Mouse (Mus musculus) megakaryocyte, adult 5-6 weeks (primary cell): ENCODE measurements around the gene Scyl3. TPM values are rescaled to one million over a fixed set of nuclear protein-coding genes. Genes with fewer than 3 reads are reported as not detected.

Source experiments
- ATAC-seq: 2 replicates; pipeline ENCODE4 v1.8.0; 2016; ENCODE audit warnings: mild to moderate bottlenecking, inconsistent platforms; ENCODE audit not compliant: poor library complexity, severe bottlenecking
- total RNA-seq, 2 experiments: library from RNA; stranded (forward) in 1 of 2; stranded (reverse) in 1 of 2; fragments of 153-499, 151-499 nt in 1 of 2; fragments of 221-1000, 200-1000 nt in 1 of 2; gene quantifications; 2 replicates each; pipeline versions ENCODE4 v1.2.3 to v1.2.4; 2015 to 2017

The Scyl3 gene
- total RNA-seq, 2 experiments from 2014 or later: 18.9 to 40.9 TPM

- ATAC-seq: no peak
These were observed 24.5 kb downstream of the Scyl3 start for GRCm38 (mm10) chr1:163953396-163953795.

GRCm38 (mm10) chr1:163958036-163958435 lies 29.1 kb downstream of the Scyl3 start:
- ATAC-seq: no peak

- peak; percentile 82 for ATAC-seq
These were observed 35.2 kb downstream of the Scyl3 start for GRCm38 (mm10) chr1:163964008-163964689.

GRCm38 (mm10) chr1:163974471-163974870 lies 45.6 kb downstream of the Scyl3 start:
- ATAC-seq: no peak

- 0 out of 2 replicates have a peak, but pooled peaks have one; percentile 30 for ATAC-seq
These were observed 46.2 kb downstream of the Scyl3 start for GRCm38 (mm10) chr1:163975088-163975487.

GRCm38 (mm10) chr1:163976515-163976914 lies 47.6 kb downstream of the Scyl3 start:
- ATAC-seq: no peak

GRCm38 (mm10) chr1:163992371-163992770 lies 63.5 kb downstream of the Scyl3 start:
- ATAC-seq: no peak

GRCm38 (mm10) chr1:163994173-163994720 lies 65.3 kb downstream of the Scyl3 start:
- peak; percentile 72 for ATAC-seq

GRCm38 (mm10) chr1:163994721-163995608 lies 66.1 kb downstream of the Scyl3 start, which contains the start of the genes BC055324 and Mettl18:
Gene BC055324 (minus strand): TSS chr1:163994796.
Gene Mettl18 (plus strand): TSS chr1:163994889.
- peak; percentile 98 for ATAC-seq

GRCm38 (mm10) chr1:163995609-163995913 lies 66.7 kb downstream of the Scyl3 start:
- ATAC-seq: no peak

GRCm38 (mm10) chr1:164001831-164002452 lies 73.0 kb downstream of the Scyl3 start:
- peak; percentile 81 for ATAC-seq

GRCm38 (mm10) chr1:164004311-164004710 lies 75.4 kb downstream of the Scyl3 start:
- ATAC-seq: no peak

Other genes starting within 250 kb of the Scyl3 start
- gene Mettl11b, start 203.9 kb upstream of the Scyl3 start, total RNA-seq (2015): not detected in 2 replicates
- not detected in 2 replicates for gene Mettl11b, start 203.9 kb upstream of the Scyl3 start, total RNA-seq (2017)
- 5.3 and 7.0 TPM in 2 replicates for gene Kifap3, start 149.5 kb upstream of the Scyl3 start, total RNA-seq (2015)
- gene Kifap3, start 149.5 kb upstream of the Scyl3 start, total RNA-seq (2017): 5.8 and 6.1 TPM in 2 replicates
- gene BC055324, start 65.7 kb downstream of the Scyl3 start, total RNA-seq (2015): 15.2 and 20.5 TPM in 2 replicates
- 15.5 and 15.6 TPM in 2 replicates for gene BC055324, start 65.7 kb downstream of the Scyl3 start, total RNA-seq (2017)
- 2.8 and 5.4 TPM in 2 replicates for gene Mettl18, start 65.8 kb downstream of the Scyl3 start, total RNA-seq (2015)
- gene Mettl18, start 65.8 kb downstream of the Scyl3 start, total RNA-seq (2017): 10.2 and 10.7 TPM in 2 replicates
- 0.07 and 0.18 TPM in 2 replicates for gene Sele, start 119.1 kb downstream of the Scyl3 start, total RNA-seq (2015)
- gene Sele, start 119.1 kb downstream of the Scyl3 start, total RNA-seq (2017): 0.20 TPM in 1 of 2 replicates, not detected in the other
- 838 and 904 TPM in 2 replicates for gene Sell, start 132.9 kb downstream of the Scyl3 start, total RNA-seq (2015)
- gene Sell, start 132.9 kb downstream of the Scyl3 start, total RNA-seq (2017): 641 and 646 TPM in 2 replicates
- 1.4 and 2.0 TPM in 2 replicates for gene Selp, start 186.2 kb downstream of the Scyl3 start, total RNA-seq (2015)
- gene Selp, start 186.2 kb downstream of the Scyl3 start, total RNA-seq (2017): 1.3 and 2.0 TPM in 2 replicates
- 40.5 and 46.2 TPM in 2 replicates for gene F5, start 222.7 kb downstream of the Scyl3 start, total RNA-seq (2015)
- gene F5, start 222.7 kb downstream of the Scyl3 start, total RNA-seq (2017): 29.2 and 38.5 TPM in 2 replicates